8 mouse cellular contexts compared by ENCODE assay signal in genomic region chr19:10881426-10882154, GRCm38 (mm10). TPM values are rescaled to one million over a fixed set of nuclear protein-coding genes. Genes with fewer than 3 reads are reported as not detected.
DNase-seq lines count a peak whose midpoint lies in the region; ATAC-seq and TF ChIP-seq lines count a peak whose summit lies in the region.

Gene Tmem109, minus strand, starts transcription at chr19:10882001.

- H3K36me3 ChIP-seq in E14TG2a.4 (ENCODE audit: insufficient read depth, low read length): no peaks in the 10 kb centered on the region
- H3K36me3 ChIP-seq in forebrain, embryonic 13.5 days (ENCODE audit: poor library complexity, severe bottlenecking): peaks cover 11% of the 10 kb centered on the region; the same call in 1 of the 2 replicates
- no peaks in the 10 kb centered on the region for H3K36me3 ChIP-seq in liver, postnatal 0 days (replicated peaks; ENCODE audit: insufficient read depth, low read length)
- H3K36me3 ChIP-seq in neural tube, embryonic 14.5 days (ENCODE audit: control insufficient read depth, insufficient read depth, low read length): no peaks in the 10 kb centered on the region

- H3K27ac ChIP-seq in forebrain, embryonic 13.5 days: peak within 1 kb of the TSS; percentile 97
- peak within 1 kb of the TSS; percentile 82 for H3K27ac ChIP-seq in liver, postnatal 0 days (ENCODE audit: low read depth)
- peak within 1 kb of the TSS; percentile 98 for H3K27ac ChIP-seq in neural tube, embryonic 14.5 days (ENCODE audit: low read depth, low read length)

- WGBS in forebrain, embryonic 13.5 days: under 1% methylated on average over 49 of the region's 49 CpGs
- under 1% methylated on average over 49 of the region's 49 CpGs for WGBS in large intestine, adult 2 months
- under 1% methylated on average over 49 of the region's 49 CpGs for WGBS in liver, postnatal 0 days (ENCODE audit: insufficient replicate concordance)
- under 1% methylated on average over 49 of the region's 49 CpGs for WGBS in neural tube, embryonic 14.5 days

- no peaks in the 10 kb centered on the region for H3K27me3 ChIP-seq in E14TG2a.4 (ENCODE audit: insufficient read depth, low read length)
- H3K27me3 ChIP-seq in forebrain, embryonic 13.5 days: no peaks in the 10 kb centered on the region
- H3K27me3 ChIP-seq in liver, postnatal 0 days (ENCODE audit: insufficient read depth, low read length): no peaks in the 10 kb centered on the region
- no peaks in the 10 kb centered on the region for H3K27me3 ChIP-seq in neural tube, embryonic 14.5 days (ENCODE audit: control insufficient read depth, insufficient read depth, low read length)

- peak within 1 kb of the TSS; percentile 82 for H3K9ac ChIP-seq in forebrain, embryonic 13.5 days
- H3K9ac ChIP-seq in liver, postnatal 0 days (replicated peaks): peak within 1 kb of the TSS; percentile 73
- peak within 1 kb of the TSS; percentile 65 for H3K9ac ChIP-seq in neural tube, embryonic 14.5 days (replicated peaks; ENCODE audit: low read depth, low read length)

- intact Hi-C loops in heart, postnatal 10 days (cut with DNase I): no loop called here

- no peaks in the 10 kb centered on the region for H3K9me3 ChIP-seq in E14TG2a.4 (ENCODE audit: low read length)
- H3K9me3 ChIP-seq in forebrain, embryonic 13.5 days (replicated peaks): peaks cover 11% of the 10 kb centered on the region; the same call in 1 of the 2 replicates
- H3K9me3 ChIP-seq in liver, postnatal 0 days (ENCODE audit: low read length): no peaks in the 10 kb centered on the region; the same call in 1 of the 2 replicates
- H3K9me3 ChIP-seq in neural tube, embryonic 14.5 days (ENCODE audit: control insufficient read depth, low read length): no peaks in the 10 kb centered on the region

- TF ChIP-seq CTCF in E14TG2a.4 (conservative IDR thresholded peaks at IDR 0.05; ENCODE audit: low read length): peak; percentile 13; the same call in 1 of the 2 replicates
- peak; percentile 46; the same call in 1 of the 2 replicates for TF ChIP-seq CTCF in liver, postnatal 0 days (IDR thresholded peaks at IDR 0.05; ENCODE audit: low read depth)

- peak within 1 kb of the TSS; percentile 84 for H3K4me3 ChIP-seq in E14TG2a.4 (replicated peaks; ENCODE audit: low read length)
- H3K4me3 ChIP-seq in forebrain, embryonic 13.5 days: peak within 1 kb of the TSS; percentile 65
- H3K4me3 ChIP-seq in liver, postnatal 0 days (ENCODE audit: low read depth, low read length): peak within 1 kb of the TSS; percentile 54
- H3K4me3 ChIP-seq in neural tube, embryonic 14.5 days (ENCODE audit: low read depth, low read length): peak within 1 kb of the TSS; percentile 45

- peak; percentile 47; the same call in 1 of the 2 replicates for TF ChIP-seq EP300 in liver, postnatal 0 days (IDR thresholded peaks at IDR 0.05; ENCODE audit: low read depth)

- peak; percentile 95 for ATAC-seq in forebrain, embryonic 13.5 days
- peak; percentile 92 for ATAC-seq in liver, postnatal 0 days
- peak; percentile 94 for ATAC-seq in neural tube, embryonic 14.5 days (ENCODE audit: low read depth)

- peaks cover 43% of the 10 kb centered on the region for H3K4me1 ChIP-seq in E14TG2a.4 (replicated peaks; ENCODE audit: low read depth, low read length)
- peaks cover 32% of the 10 kb centered on the region for H3K4me1 ChIP-seq in forebrain, embryonic 13.5 days
- H3K4me1 ChIP-seq in liver, postnatal 0 days (ENCODE audit: insufficient read depth): peaks cover 20% of the 10 kb centered on the region
- H3K4me1 ChIP-seq in neural tube, embryonic 14.5 days (ENCODE audit: control insufficient read depth, insufficient read depth, low read length): peaks cover 9% of the 10 kb centered on the region; the same call in 1 of the 2 replicates

- peak within 1 kb of the TSS; percentile 94 for H3K4me2 ChIP-seq in forebrain, embryonic 13.5 days
- peak within 1 kb of the TSS; percentile 85 for H3K4me2 ChIP-seq in liver, postnatal 0 days (ENCODE audit: low read depth, low read length)
- H3K4me2 ChIP-seq in neural tube, embryonic 14.5 days (ENCODE audit: low read depth, low read length): peak within 1 kb of the TSS; percentile 89

- peak; percentile 91 for DNase-seq in c-Kit-positive CD71-positive TER-119-positive erythroid progenitor cells, embryonic 14.5 days (ENCODE audit: low spot score)
- DNase-seq in heart, postnatal 10 days: peak; percentile 95 to 96
- peak; percentile 90 for DNase-seq in large intestine, adult 2 months (ENCODE audit: low read depth, low spot score)
- DNase-seq in liver, postnatal 0 days: peak; percentile 91
- peak; percentile 94 for DNase-seq in testis, postnatal 10 days (ENCODE audit: low spot score)

RNA-seq across cellular contexts. Expression of gene Tmem109, which starts in this region (rescaled TPM):
- 33.6 and 35.6 TPM in 2 replicates for polyA plus RNA-seq in forebrain, embryonic 13.5 days (2015; fragmentation: Nextera tagmentation; extraction: Ambion mirVana)
- total RNA-seq in heart, postnatal 10 days (2021): 100 to 1,000 TPM in 1 of 2 experiments, 10 to 100 TPM in 1; 95.3 to 104 TPM
- 41.7 and 49.4 TPM in 2 replicates for polyA plus RNA-seq in large intestine, adult 2 months (2012; rRNA removed)
- 12.8 and 13.2 TPM in 2 replicates for polyA plus RNA-seq in liver, postnatal 0 days (2015; fragmentation: Nextera tagmentation; extraction: Ambion mirVana)
- 36.3 and 39.1 TPM in 2 replicates for polyA plus RNA-seq in neural tube, embryonic 14.5 days (2014; fragmentation: Nextera tagmentation; extraction: Ambion mirVana)

Comparison
In these comparisons a context has a peak if more than half of its experiments do, and no peak if none do; other contexts are left out.
1. Peak in every context shown above with its lines: DNase-seq, ATAC-seq, H3K4me3 ChIP-seq and H3K27ac ChIP-seq.